Mouse (Mus musculus): ENCODE data around the gene Gm21677. TPM values are rescaled to one million over a fixed set of nuclear protein-coding genes. Genes with fewer than 3 reads are reported as not detected.
"Not testable (repeated sequence)": the region's sequence is repeated elsewhere in the genome, so short reads cannot be mapped to it uniquely, and the experiment has no call there.

The Gm21677 gene
- not detected in 2 replicates for polyA plus RNA-seq (2016; fragmentation: Nextera tagmentation; extraction: Ambion mirVana)

DNA sequence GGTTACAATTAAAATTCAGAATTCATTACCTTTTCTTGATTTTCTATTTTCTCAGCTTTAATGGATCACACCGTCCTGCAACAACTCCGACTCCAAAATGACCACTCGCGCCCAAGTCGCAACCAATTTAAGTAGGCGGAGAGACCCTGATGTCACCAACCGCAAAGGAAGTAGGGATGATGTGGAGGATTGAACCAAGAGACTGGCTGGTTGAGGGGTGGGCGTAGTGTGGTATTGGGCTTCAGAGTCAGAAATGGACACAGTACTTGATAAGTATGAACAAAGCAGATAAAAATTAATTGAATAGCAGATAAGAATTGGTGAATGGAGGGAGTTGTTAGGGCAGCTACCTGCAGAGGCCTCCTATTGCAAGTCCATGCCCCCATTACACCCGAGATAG is at the start of gene Gm21677:
Gm21677 (minus strand) TSS at position 101 of the 400 bp plus-strand sequence.
- not testable (repeated sequence) for ATAC-seq (ENCODE audit: low FRiP score); H3K4me3 ChIP-seq; H3K27me3 ChIP-seq; H3K36me3 ChIP-seq; H3K27ac ChIP-seq; H3K4me2 ChIP-seq (replicated peaks); H3K9ac ChIP-seq; H3K9me3 ChIP-seq (replicated peaks); H3K4me1 ChIP-seq
- WGBS, result no CpG with 5 or more reads among the region's 9 CpGs

DNA sequence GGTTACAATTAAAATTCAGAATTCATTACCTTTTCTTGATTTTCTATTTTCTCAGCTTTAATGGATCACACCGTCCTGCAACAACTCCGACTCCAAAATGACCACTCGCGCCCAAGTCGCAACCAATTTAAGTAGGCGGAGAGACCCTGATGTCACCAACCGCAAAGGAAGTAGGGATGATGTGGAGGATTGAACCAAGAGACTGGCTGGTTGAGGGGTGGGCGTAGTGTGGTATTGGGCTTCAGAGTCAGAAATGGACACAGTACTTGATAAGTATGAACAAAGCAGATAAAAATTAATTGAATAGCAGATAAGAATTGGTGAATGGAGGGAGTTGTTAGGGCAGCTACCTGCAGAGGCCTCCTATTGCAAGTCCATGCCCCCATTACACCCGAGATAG is 39.0 kb upstream of the Gm21677 start, which contains the start of gene Gm21693:
Gm21693 (minus strand) TSS at position 101 of the 400 bp plus-strand sequence.
- not testable (repeated sequence) for ATAC-seq (ENCODE audit: low FRiP score); H3K27ac ChIP-seq; H3K4me3 ChIP-seq; H3K4me2 ChIP-seq (replicated peaks); H3K27me3 ChIP-seq; H3K36me3 ChIP-seq; H3K9ac ChIP-seq; H3K4me1 ChIP-seq; H3K9me3 ChIP-seq (replicated peaks)
- no CpG with 5 or more reads among the region's 9 CpGs for WGBS

DNA sequence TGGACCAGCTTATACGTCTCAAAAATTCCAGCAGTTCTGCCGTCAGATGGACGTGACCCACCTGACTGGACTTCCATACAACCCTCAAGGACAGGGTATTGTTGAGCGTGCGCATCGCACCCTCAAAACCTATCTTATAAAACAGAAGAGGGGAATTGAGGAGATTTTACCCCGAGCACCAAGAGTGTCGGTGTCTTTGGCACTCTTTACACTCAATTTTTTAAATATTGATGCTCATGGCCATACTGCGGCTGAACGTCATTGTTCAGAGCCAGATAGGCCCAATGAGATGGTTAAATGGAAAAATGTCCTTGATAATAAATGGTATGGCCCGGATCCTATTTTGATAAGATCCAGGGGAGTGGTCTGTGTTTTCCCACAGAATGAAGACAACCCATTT is 34.4 kb upstream of the Gm21677 start:
- not testable (repeated sequence) for H3K27ac ChIP-seq; H3K4me1 ChIP-seq; H3K4me3 ChIP-seq; H3K27me3 ChIP-seq; ATAC-seq (ENCODE audit: low FRiP score); H3K9ac ChIP-seq; H3K36me3 ChIP-seq; H3K4me2 ChIP-seq (replicated peaks); H3K9me3 ChIP-seq (replicated peaks)
- no CpG with 5 or more reads among the region's 11 CpGs for WGBS

Other genes starting within 250 kb of the Gm21677 start
- gene Gm21693, start 38.9 kb upstream of the Gm21677 start, polyA plus RNA-seq (2016; fragmentation: Nextera tagmentation; extraction: Ambion mirVana), result not detected in 2 replicates
- not detected in 2 replicates for gene Gm21704, start 103.7 kb upstream of the Gm21677 start, polyA plus RNA-seq (2016; fragmentation: Nextera tagmentation; extraction: Ambion mirVana)
- not detected in 2 replicates for gene Gm21708, start 103.7 kb upstream of the Gm21677 start, polyA plus RNA-seq (2016; fragmentation: Nextera tagmentation; extraction: Ambion mirVana)